7 mouse cellular contexts compared by ENCODE assay signal in the genomic region with DNA sequence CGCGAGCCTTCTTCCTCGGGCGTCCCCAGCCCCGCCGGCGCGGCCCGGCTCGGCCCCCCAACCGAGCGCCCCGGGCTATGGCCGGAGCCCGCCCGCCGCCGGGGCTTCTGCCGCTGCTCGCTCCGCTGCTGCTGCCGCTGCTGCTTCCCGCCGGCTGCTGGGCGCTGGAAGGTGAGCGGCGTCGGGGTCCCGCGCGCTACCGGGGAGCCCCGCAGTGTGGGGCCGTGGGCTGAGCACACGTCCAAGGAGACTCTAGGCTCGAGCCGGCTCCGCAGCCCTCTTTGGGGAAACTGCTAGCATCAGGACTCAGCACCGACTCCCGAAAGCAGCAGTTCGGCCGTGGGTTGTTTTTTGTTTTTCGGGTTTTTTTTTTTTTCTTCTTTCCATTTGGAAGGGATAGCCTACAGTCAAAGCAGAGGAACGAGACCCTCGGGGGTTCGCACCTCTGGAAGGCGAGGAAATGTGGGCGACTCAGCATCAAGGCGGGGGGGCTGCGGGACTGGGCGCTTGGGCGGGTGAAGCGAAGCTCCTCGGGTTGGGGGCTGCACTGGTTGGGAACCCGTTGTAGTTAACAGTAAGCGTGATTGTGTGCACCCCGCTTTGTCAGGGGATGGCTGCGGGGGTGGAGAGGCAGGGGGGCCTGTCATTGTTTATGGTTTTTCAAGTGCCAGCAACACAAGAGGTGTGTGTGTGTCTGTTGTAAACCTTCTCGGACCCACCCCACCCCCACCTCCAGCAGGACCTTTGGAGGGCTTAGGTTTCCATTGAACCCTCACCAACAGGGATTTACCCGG. TPM values are rescaled to one million over a fixed set of nuclear protein-coding genes. Genes with fewer than 3 reads are reported as not detected.
A peak's percentile ranks its signal among the peaks of the same experiment; 100 is the strongest.
DNase-seq lines count a peak whose midpoint lies in the region; ATAC-seq and TF ChIP-seq lines count a peak whose summit lies in the region.

No protein-coding gene starts in this region.

- peak; percentile 0; the same call in 1 of the 2 replicates for ATAC-seq in lung, postnatal 0 days
- no peak for ATAC-seq in embryonic facial prominence, embryonic 13.5 days (ENCODE audit: insufficient number of reproducible peaks, insufficient read depth, low FRiP score, low TSS enrichment, low read depth)
- no peak for ATAC-seq in intestine, embryonic 14.5 days (replicated peaks; ENCODE audit: low FRiP score, low TSS enrichment, low read depth)
- peak; percentile 28 for ATAC-seq in neural tube, embryonic 13.5 days (ENCODE audit: low read depth)

- 1% methylated on average over 55 of the region's 60 CpGs for WGBS in lung, postnatal 0 days
- WGBS in embryonic facial prominence, embryonic 13.5 days: under 1% methylated on average over 58 of the region's 60 CpGs
- under 1% methylated on average over 60 of the region's 60 CpGs for WGBS in intestine, embryonic 14.5 days
- WGBS in neural tube, embryonic 13.5 days: under 1% methylated on average over 57 of the region's 60 CpGs

- no peaks in the 10 kb centered on the region for H3K27me3 ChIP-seq in lung, postnatal 0 days (replicated peaks; ENCODE audit: insufficient read depth, low read length)
- H3K27me3 ChIP-seq in embryonic facial prominence, embryonic 13.5 days: no peaks in the 10 kb centered on the region
- H3K27me3 ChIP-seq in intestine, embryonic 14.5 days (replicated peaks; ENCODE audit: control insufficient read depth, insufficient read depth, low read length): no peaks in the 10 kb centered on the region
- peaks cover 5% of the 10 kb centered on the region for H3K27me3 ChIP-seq in neural tube, embryonic 13.5 days

- peak overlapping the region; percentile 77 for H3K27ac ChIP-seq in lung, postnatal 0 days (ENCODE audit: low read length)
- H3K27ac ChIP-seq in embryonic facial prominence, embryonic 13.5 days: peak overlapping the region; percentile 98
- H3K27ac ChIP-seq in intestine, embryonic 14.5 days (ENCODE audit: low read depth): peak overlapping the region; percentile 81
- H3K27ac ChIP-seq in neural tube, embryonic 13.5 days (replicated peaks): peak overlapping the region; percentile 81

- no peaks in the 10 kb centered on the region for H3K9me3 ChIP-seq in lung, postnatal 0 days (ENCODE audit: low read length)
- H3K9me3 ChIP-seq in embryonic facial prominence, embryonic 13.5 days: no peaks in the 10 kb centered on the region
- no peaks in the 10 kb centered on the region for H3K9me3 ChIP-seq in intestine, embryonic 14.5 days (ENCODE audit: control insufficient read depth, low read length)
- no peaks in the 10 kb centered on the region for H3K9me3 ChIP-seq in neural tube, embryonic 13.5 days

- peaks cover 7% of the 10 kb centered on the region for H3K4me1 ChIP-seq in lung, postnatal 0 days (ENCODE audit: insufficient read depth, low read depth, low read length)
- peaks cover 43% of the 10 kb centered on the region for H3K4me1 ChIP-seq in embryonic facial prominence, embryonic 13.5 days
- H3K4me1 ChIP-seq in intestine, embryonic 14.5 days (replicated peaks; ENCODE audit: control insufficient read depth, insufficient read depth, low read length): peaks cover 43% of the 10 kb centered on the region
- peaks cover 48% of the 10 kb centered on the region for H3K4me1 ChIP-seq in neural tube, embryonic 13.5 days (replicated peaks)

- no peak for TF ChIP-seq EP300 in lung, postnatal 0 days (IDR thresholded peaks at IDR 0.05)

- H3K36me3 ChIP-seq in lung, postnatal 0 days (ENCODE audit: insufficient read depth, low read length): no peaks in the 10 kb centered on the region
- H3K36me3 ChIP-seq in embryonic facial prominence, embryonic 13.5 days: peaks cover 4% of the 10 kb centered on the region; the same call in 1 of the 2 replicates
- no peaks in the 10 kb centered on the region for H3K36me3 ChIP-seq in intestine, embryonic 14.5 days (ENCODE audit: control insufficient read depth, insufficient read depth, low read length)
- H3K36me3 ChIP-seq in neural tube, embryonic 13.5 days: no peaks in the 10 kb centered on the region

- TF ChIP-seq CTCF in lung, postnatal 0 days (IDR thresholded peaks at IDR 0.05): no peak

- peak overlapping the region; percentile 81 for H3K4me3 ChIP-seq in lung, postnatal 0 days (ENCODE audit: low read depth, low read length)
- peak overlapping the region; percentile 99 for H3K4me3 ChIP-seq in embryonic facial prominence, embryonic 13.5 days
- peak overlapping the region; percentile 78 for H3K4me3 ChIP-seq in intestine, embryonic 14.5 days (ENCODE audit: low read depth, low read length)
- peak overlapping the region; percentile 88 for H3K4me3 ChIP-seq in neural tube, embryonic 13.5 days

- DNase-seq in lung, postnatal 0 days (ENCODE audit: low spot score): peak; percentile 24
- no peak for DNase-seq in lung, adult 18-20 months
- DNase-seq in intestine, embryonic 14.5 days (ENCODE audit: low spot score): no peak
- DNase-seq in urinary bladder, postnatal 25 days (ENCODE audit: low spot score): no peak
- DNase-seq in yolk sac, embryonic 10.5 days (ENCODE audit: low spot score): no peak

- peak overlapping the region; percentile 67 for H3K4me2 ChIP-seq in lung, postnatal 0 days (replicated peaks; ENCODE audit: low read depth, low read length)
- peak overlapping the region; percentile 77 for H3K4me2 ChIP-seq in embryonic facial prominence, embryonic 13.5 days
- peak overlapping the region; percentile 83 for H3K4me2 ChIP-seq in intestine, embryonic 14.5 days (ENCODE audit: low read length)
- peak overlapping the region; percentile 74 for H3K4me2 ChIP-seq in neural tube, embryonic 13.5 days

- H3K9ac ChIP-seq in lung, postnatal 0 days (replicated peaks; ENCODE audit: low read depth): peak overlapping the region; percentile 74
- peak overlapping the region; percentile 100 for H3K9ac ChIP-seq in embryonic facial prominence, embryonic 13.5 days
- H3K9ac ChIP-seq in intestine, embryonic 14.5 days (ENCODE audit: low read length): peak overlapping the region; percentile 90
- H3K9ac ChIP-seq in neural tube, embryonic 13.5 days: peak overlapping the region; percentile 93

RNA-seq across cellular contexts. Expression of gene Ephb3, which starts 0.7 kb away (rescaled TPM):
- 16.3 and 19.5 TPM in 2 replicates for polyA plus RNA-seq in lung, postnatal 0 days (2015; fragmentation: Nextera tagmentation; extraction: Ambion mirVana)
- 71.4 and 72.9 TPM in 2 replicates for polyA plus RNA-seq in embryonic facial prominence, embryonic 13.5 days (2015; fragmentation: Nextera tagmentation; extraction: Ambion mirVana)
- 17.6 and 17.8 TPM in 2 replicates for polyA plus RNA-seq in intestine, embryonic 14.5 days (2014; fragmentation: Nextera tagmentation; extraction: Ambion mirVana)
- 13.5 and 14.5 TPM in 2 replicates for polyA plus RNA-seq in neural tube, embryonic 13.5 days (2015; fragmentation: Nextera tagmentation; extraction: Ambion mirVana)

RNA-seq across cellular contexts. Expression of gene Teddm3, which starts 51.5 kb away (rescaled TPM):
- not detected in 2 replicates for polyA plus RNA-seq in lung, postnatal 0 days (2015; fragmentation: Nextera tagmentation; extraction: Ambion mirVana)
- not detected in 2 replicates for polyA plus RNA-seq in embryonic facial prominence, embryonic 13.5 days (2015; fragmentation: Nextera tagmentation; extraction: Ambion mirVana)
- 0.27 TPM in 1 of 2 replicates, not detected in the other for polyA plus RNA-seq in intestine, embryonic 14.5 days (2014; fragmentation: Nextera tagmentation; extraction: Ambion mirVana)
- not detected in 2 replicates for polyA plus RNA-seq in neural tube, embryonic 13.5 days (2015; fragmentation: Nextera tagmentation; extraction: Ambion mirVana)

Comparison
In these comparisons a context has a peak if more than half of its experiments do, and no peak if none do; other contexts are left out.
1. ATAC-seq: peak in lung, postnatal 0 days (single experiment) and neural tube, embryonic 13.5 days (single experiment); none in embryonic facial prominence, embryonic 13.5 days (single experiment) and intestine, embryonic 14.5 days (single experiment).
2. Peak in every context shown above with its lines, with median percentiles within 50 percentile points of each other: H3K27ac ChIP-seq, H3K4me2 ChIP-seq, H3K4me3 ChIP-seq and H3K9ac ChIP-seq.